Mouse (Mus musculus) heart, adult 11 months (tissue): ENCODE data around the gene Areg.

ENCODE experiments used
- DNase-seq: peaks from one replicate; pipeline ENCODE4 v3.0.0; 2022

Gene Areg

GRCm38 (mm10) chr5:91176397-91176796, 37.0 kb downstream of the Areg start:
- DNase-seq = no peak

DNA sequence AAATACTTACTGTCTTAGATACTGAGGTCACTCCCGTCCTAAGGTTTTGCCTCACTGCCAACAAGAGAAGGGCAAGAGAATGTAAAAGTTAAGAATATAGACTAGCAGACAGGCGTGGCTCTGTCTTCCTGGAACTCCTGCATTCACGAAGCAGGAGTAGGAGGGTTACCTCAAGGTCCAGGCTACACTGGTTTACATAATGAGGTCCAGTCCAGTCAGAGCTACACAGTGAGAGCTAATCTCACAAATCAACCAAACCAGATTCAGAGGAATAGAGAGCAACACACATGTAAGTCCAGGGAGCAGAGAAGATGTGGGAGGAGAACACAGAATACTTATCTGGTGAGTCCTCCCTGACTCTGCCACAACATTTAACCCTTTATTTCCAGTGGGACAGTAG, 55.2 kb downstream of the Areg start:
- DNase-seq = no peak
